Mouse (Mus musculus) c-Kit-positive CD71-positive TER-119-positive erythroid progenitor cells, embryonic 14.5 days (primary cell): ENCODE measurements around the gene Shb.
"Not testable (repeated sequence)": the region's sequence is repeated elsewhere in the genome, so short reads cannot be mapped to it uniquely, and the experiment has no call there.

Experiments used
- DNase-seq: peaks from one replicate; pipeline ENCODE4 v3.0.0-alpha.2; 2013; ENCODE audit warnings: low spot score

The Shb gene

DNA sequence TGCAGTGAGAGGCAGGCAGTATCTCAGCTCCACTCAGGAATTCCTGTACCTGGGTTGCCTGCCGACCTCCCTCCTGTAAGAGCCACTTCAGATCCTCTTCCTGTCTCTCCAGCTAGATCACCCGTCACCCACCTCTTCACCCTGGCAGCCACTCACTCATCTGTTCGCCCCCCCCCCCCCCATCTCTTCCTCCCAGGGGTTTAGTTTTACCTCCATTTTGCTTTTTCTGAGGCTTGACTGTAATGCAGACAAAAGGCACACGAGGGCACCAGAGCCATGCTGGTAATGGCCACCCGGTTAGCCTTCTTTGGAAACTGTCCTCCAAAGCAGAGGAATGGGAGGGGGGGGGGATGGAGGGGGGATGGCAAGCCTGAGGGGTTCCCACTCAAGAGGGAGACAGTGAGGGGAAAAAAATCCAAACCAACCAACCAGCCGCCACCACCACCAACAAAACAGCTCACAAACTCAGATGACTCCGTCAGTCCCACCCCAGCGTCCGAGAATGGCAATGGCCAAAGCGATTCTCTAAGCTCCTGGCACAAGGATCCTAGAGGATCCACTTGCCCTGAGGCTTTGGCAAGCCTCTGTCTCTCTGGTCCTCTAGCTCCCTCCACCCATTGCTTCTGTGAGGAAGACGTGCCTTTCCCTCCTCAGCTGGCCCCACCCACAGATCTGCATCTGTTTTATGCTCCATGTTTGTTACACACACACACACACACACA, 113.9 kb downstream of the Shb start:
- DNase-seq: peak; percentile 32

DNA sequence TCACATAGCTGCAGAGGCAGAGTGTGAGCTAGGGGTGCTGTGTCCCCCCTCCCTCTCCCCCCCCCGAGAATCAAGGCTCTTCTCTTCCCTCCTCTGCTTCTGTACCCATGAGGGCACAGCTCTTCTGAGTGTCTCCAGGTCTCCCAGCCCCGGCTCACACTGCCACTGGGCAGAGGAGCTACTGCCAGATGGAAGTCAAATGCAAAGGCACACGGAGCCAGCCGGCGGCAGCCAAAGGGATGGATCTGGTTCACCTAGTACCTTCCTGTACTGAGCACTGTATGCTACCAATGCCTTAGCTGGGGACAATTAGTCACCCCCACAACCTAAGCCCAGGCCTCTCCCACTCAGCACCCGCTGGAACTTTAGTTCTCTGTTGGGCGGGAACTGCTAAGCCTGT, 116.0 kb downstream of the Shb start:
- no peak for DNase-seq

DNA sequence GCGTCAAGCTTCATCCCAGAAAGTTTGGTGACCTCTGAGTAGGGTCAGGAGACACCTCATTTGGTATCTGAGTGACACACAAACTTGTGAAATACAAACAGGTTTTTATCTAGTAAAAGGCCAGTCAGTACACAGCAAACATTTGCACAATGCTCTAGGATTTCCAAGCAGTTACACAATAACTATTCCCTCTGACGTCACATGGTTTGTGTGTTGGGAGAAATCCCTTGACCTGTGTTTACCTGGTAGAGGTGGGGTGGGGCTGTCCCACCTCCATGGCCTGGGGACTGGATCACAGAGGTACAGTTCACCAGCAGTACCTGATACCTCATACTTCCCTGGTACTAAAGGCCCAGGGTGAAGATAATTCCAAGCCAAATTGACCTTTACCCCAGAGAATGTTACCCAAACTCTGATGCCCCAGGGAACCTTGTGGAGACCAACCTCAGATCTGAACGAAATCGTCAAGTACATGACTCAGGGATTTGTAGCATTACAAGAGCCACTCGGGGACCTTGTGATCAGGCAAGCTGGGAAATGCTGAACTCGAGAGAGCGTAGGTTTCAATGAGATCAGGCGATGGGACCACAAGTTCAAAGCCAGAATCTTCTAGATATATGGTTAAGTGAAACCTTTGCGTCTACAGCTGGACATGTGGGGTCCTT, 118.5 kb downstream of the Shb start:
- no peak for DNase-seq

DNA sequence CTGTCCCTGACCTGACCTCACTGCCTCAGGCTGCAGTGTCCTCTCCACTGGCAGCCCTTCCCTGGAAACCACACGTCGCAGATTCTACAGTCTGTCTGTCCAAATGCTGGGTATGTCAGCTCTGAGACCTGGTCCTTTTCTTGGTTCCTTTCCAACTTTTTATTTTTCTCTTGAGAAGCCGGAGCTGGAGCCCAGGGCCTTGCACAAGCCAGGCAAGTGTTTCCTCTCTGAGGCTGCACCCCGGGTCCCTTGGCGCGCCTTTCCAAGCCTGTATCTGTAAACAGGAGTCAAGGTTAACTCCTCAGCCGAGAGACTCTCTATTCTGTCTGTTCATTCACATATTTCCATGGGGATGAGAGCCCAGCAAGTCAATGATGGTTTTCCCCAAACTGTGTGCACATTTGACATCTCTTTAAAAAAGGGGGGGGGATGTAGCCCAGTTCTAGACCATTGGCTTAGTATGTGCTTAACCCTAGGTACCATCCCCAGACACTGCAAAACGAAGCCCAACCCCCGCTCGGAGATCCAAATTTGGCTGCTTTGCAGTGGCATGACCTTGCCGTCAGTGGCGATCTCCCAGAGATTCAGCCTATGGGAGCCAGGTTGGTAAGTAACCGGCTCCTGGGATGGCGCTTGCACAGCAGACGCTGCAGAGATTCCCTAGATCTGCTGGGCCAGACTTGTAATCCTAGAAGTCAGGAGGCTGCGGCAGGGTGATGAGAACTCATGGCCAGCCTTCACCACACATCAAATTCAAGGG, 119.7 kb downstream of the Shb start:
- no peak for DNase-seq

DNA sequence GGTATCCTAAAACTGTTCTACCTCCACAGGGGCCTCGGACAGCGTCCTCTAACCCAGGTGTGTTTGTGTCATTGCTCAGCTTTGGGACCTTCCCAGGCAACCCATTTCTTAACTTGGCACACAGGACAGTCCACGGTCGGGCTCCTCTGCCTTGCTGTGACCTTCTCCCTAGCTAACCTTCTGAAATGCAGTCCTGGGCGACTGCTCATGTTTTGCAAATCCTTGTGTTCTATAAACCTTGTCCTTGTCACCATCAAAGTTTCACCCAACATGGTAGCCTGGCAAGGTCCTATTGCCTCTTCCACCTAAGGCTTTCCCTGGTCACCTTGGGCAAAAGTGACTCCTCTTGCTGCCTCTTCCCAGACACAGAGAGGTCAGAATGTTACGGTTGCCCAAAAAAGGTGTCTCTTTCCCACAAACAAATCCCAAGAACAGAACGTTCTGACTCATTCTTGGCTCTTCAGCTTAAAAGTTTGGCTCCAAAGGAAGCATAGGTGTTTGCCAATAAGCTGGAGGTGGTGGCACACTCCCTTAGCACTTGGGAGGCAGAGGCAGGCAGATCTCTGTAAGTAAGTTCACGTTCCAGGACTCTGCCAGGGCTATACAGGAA, 121.0 kb downstream of the Shb start:
- DNase-seq: no peak

DNA sequence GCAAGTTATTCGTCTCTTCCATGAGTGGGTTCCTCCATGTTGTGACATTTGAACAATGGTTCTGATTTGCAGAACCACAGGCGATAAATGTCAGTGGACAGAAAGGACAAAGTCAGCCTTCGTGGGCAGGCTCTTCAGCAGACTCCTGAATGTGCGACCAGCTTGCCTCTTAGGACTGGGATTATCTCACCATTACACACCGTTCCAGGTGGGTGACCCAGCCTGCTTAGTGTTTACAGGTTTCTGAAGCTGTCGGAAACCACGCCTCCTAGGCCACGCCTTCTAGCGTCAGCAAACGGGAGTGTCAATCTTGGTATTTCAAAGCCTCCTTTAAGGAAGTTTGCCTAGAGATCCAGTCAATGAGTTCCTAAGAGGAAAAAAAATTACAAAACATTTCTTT, 123.0 kb downstream of the Shb start:
- peak; percentile 88 for DNase-seq

DNA sequence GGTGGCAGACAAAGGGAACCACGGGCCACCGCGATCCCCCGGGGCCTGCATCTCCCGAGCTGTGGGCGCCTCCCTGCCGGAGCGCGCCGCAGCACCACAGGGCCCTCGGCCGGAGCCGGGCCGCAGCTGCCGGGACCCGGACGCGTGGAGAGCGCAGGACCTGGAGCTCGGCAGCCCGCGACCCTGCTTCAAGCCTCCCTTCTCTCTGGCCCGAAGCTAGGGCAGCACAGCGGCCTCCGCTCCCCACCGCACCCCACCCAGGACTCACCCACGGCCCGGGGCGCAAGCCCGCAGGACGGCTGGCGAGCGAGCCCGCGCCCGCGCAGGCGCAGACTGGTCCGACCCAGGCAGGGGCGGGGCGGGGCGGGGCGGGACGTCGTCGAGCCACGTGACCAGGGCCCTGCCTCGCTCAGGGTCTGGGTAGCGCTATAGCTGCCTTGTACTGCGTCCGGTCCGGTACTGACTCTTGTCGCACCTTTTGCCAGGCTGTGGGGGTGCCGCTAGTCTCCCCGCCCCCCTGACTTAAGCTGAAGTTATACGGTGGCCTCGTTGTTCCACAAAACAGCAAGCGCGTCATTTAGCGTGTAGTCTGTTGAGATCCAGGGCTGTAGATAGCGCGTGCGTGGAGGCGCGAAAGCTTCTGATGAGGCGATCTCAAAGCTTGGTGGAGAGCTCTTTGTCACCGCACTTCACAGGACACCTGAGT, 123.7 kb downstream of the Shb start, which contains the start of gene Slc25a51:
Slc25a51 (minus strand) TSS at position 340 of the 706 bp plus-strand sequence.
- DNase-seq: peak; percentile 85

DNA sequence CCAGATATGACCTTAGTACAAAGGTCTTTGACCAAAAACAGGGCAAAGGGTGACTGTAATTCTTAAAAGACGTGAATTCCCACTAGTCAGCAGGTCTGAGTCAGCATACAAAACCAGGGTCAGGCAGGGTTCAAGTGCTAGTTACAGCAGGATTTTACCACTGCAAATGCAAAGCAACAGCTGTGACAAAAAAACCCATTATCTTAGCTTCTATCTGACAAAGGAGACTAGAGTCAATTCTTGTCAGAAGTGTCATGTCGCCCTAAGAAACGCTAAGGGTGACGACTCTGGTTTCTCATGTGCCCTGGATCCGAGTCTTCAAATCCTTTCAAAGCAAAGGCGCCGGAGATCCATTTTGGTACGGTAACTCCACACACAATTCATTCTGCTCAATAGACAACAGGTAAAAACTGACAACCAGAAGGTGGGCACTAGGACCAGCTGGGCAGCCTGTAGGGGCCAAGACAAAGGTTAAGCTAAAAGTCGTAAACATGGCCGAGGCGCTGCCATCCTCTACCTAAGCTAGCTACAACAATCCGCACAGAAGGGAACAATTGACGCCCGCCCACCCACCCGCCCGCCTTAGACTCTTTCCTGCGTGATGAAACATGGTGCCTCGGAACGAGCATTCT, 124.5 kb downstream of the Shb start:
- DNase-seq: peak; percentile 59

DNA sequence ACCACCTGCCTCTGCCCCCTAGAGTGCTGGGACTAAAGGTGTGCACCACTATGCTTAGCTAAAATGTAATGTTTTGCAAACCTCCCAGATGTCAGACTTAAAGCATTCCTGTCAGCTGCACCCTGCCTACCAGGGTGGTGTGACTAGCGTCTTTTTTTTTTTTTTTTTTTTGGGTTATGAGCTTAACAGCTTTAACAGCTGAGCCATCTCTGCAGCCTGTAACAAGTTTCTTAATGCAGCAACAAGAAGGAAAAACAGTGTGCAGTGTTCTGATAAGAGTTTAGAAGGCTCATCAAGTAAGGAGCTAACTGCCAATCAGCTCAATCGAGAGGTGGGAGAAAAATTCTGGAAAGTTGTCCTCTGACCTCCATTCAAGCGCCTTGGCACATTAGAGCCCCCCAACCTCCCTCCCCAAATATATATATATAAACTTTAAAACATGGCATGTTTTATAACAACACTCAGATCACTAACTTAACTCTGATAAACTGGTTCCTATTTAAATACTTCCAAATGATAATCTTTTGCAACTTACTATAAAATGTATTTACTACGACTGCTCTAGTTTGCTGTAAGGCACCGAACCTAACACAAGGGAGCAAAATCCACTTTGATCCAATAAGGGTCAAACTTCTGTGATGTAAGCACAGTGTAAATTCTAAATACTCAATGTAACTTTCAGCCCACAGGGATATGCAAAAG, 125.1 kb downstream of the Shb start:
- DNase-seq: peak; percentile 77

DNA sequence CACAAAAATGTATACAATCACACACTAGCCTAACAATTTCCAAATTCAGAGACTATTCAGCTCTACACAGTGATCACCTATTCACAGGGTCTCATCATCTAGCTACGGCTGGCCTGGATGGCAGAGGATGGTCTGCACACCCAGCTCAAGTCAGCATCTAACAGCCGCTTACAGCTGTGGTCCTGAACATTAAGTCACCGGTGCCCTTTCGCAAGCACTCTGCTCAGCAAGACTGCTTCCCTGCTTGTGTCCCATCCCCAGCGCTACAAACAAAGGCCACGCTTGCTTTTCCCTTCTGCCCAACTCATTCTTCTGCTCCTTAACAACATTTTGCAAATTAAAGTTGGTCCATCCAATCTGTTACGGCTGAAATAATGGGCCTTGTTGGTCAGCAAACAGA, 125.9 kb downstream of the Shb start:
- no peak for DNase-seq

DNA sequence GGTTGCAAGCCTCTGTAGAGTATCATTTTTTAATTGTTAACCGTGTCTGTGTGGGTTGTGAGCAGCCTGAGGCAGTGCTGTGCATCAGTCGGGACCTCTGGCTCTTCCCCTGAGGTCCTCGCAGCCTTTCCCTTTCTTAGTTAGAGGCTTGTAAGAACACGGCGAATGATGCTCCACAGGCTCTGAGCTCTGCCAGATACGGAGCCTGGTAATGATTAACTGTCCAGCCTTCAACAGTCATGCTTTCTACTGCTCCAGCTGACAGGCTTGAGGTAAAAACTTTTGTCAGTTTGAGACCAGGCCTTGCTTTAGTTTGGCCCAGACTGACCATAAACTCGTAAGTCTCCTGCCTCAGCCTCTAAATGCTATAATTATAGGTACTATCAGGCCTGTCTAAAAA, 127.0 kb downstream of the Shb start:
- no peak for DNase-seq

DNA sequence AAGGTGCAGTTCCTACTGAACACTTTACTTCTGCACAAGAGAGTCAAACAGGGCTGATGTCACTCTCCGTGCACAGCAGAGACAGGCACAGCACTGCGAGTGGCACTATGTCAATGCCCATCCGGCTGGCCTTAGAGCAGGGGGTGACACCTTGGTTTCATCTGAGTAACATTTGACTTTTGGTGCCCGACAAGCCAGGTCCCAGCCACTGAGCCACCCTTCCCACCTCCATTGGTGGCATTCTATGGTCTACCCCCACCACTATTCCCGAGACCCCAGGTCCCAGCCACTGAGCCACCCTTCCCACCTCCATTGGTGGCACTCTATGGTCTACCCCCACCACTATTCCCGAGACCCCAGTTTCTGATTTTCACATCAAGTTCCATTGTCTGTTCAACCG, 128.2 kb downstream of the Shb start:
- no peak for DNase-seq

DNA sequence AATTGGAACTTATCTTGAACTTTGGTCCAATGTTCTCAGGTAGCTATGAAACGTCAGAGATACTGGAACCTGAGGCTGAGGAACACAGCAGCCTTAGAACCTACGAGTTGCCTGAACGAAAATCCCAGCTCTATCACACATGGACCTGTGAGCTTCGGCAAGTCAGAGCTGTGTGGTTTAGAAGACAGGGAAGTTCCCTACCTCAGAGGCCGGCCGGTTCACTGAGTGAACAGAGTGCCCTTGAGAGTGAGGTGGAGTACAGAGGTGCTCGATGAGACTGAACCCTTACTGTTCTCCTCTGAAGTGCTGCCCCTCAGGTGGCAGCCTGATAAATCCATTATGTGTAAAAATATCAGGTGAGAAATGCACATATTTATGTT, 128.8 kb downstream of the Shb start:
- DNase-seq: peak; percentile 34

DNA sequence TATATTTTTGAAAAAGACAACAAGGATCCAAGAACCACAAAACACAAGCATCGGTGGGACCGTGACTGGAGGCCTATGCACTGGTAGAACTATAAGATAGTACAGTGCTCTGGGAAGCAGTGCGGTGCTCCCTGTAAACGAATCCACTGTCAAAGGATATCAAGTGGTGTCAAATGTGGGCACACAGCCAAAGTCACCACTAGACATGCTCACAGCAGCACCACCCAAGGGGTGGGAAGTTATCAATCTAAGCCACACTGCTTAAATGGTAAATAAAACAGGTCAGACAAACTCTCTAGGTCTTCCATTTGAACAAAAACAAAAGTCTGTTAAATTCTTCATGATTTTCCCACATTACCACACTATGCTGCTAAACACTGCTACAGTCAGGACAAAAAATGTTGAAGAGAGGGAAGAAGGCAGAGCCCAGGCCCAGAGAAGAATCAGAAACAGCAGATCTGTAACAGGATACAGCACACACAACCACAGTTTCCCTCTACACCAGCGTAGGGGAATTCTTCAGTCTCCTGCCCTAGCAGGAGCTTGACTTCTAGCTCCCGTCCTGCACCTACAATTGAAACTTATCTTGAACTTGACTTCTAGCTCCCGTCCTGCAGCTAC, 129.3 kb downstream of the Shb start:
- DNase-seq: peak; percentile 84

DNA sequence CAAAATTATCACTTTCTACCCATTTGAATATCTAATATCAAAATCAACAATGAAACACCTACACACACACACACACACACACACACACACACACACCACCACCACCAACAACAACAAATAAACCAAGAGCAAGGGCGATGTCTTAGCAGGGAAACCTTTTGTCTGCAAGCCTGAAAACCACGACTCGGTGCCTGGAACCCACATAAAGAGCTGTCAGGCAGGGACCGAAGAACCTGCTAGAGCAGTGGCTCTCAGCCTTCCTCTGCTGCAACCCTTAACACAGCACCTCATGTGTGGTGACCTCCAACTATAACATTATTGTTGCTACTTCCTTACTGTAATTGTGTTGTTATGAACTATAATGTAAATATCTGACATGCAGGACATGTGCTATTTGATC, 130.0 kb downstream of the Shb start:
- no peak for DNase-seq

DNA sequence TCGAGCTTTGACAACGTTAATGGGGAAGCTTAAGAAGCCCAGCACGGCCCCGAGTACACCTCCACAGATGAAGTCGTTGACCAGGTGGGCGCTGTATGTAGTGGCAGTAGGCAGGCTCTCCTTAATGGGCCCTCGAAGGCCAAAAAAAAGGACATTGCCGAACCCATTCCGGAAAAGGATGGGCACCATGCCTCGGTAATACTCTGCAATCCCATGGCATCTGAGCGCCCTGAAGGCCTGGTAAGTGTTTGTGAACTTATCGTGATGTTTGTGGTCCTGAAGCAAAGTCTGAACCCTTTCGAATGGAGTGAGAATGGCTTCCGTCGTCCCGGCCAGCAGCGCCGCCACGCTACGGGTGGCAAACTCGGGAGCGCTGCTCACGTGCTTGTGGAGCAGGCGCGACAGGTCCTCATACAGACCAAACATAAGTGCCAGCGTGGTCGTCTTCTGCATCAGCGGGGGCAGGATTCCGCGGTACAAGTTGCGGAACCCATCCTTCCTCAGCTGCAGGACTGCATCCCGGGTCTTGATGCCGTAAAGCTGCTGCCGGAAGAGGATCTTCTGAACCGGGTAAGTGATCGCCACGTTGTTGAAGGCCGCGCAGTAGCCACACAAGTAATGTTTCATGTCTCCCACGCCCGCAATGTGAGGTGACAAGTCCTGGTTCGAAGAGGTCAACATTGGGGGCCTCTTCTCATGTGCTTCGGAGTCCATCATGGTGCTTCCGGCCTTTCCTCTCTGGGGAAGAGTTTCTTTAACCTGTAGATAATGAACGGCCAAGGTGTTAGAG, 132.7 kb downstream of the Shb start:
- DNase-seq: no peak

DNA sequence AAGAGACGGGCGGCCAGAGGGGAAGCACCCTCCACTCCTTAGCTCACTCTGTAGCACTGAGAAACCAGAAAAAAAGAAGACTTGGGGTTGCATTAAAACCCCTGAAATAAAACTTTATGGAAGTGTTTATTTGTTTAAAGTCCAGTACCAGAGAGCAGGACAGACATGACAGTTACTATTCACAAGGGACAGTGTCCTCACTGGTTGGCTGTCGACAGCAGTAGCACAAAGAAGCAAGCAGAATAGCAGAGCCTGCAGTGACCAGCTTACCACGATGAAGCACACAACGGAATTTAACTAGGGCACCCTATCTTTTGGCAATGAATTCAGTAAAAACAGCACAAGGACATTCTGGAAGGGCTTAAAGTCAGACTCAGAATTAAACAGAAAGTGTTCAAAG, 134.0 kb downstream of the Shb start:
- not testable (repeated sequence) for DNase-seq

DNA sequence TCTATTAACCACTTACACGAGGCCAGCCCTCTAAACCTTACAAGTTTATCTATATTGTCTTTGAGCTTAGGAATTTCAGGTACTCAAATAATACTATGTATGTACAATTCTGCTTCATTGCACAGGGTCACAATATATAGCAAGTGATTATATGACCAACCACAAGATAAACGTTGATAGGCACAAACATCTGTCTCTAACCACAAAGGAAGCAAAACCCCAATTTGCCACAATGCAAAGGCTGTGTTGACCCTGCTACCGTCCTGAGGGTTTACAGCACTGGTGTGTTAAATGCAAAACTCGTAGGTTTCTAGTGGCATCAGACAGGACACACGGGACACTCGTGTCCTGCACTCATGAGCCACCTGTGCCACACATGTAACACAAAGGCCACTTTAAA, 136.1 kb downstream of the Shb start:
- not testable (repeated sequence) for DNase-seq

DNA sequence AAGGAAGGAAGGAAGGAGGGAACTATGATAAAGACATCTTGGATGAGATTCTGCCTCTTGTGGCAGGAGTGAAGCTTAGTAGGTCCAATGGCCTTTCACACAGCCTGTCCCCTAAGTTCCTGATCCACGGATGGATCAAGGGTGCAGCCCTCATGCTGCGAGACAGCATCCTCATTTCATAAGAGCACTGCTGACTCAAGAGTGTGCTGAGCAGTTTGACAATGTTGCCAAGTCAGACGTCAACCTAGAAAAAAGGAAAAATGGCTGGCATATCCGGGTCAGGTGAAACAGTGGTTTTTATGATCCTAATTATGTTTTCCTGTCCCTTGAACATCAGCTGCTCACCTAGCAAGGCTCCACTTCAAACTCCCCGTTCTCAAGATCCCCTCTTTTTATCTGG, 138.6 kb downstream of the Shb start:
- no peak for DNase-seq

DNA sequence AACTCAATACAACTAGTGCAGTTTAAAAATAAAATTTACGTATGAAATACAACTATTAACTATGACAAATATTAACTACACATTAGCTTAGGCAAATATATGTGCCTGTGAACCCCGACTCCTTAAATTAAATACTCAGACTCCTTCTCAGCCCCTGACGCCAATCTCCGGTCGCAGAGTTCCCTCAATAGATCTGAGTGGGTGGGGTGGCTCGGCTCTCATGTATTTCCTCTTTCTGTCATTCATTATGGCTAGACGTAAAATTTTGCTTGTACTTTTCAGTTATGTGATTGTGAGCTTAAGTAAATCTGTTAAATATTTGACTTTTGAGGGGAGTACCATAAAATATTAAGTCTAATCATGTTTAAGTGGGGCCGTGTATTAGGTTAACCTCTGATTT, 139.3 kb downstream of the Shb start:
- DNase-seq: no peak
